Mouse (Mus musculus): ENCODE results near the gene Exoc3l.
"Not testable (repeated sequence)": the region's sequence is repeated elsewhere in the genome, so short reads cannot be mapped to it uniquely, and the experiment has no call there.

Exoc3l gene

DNA sequence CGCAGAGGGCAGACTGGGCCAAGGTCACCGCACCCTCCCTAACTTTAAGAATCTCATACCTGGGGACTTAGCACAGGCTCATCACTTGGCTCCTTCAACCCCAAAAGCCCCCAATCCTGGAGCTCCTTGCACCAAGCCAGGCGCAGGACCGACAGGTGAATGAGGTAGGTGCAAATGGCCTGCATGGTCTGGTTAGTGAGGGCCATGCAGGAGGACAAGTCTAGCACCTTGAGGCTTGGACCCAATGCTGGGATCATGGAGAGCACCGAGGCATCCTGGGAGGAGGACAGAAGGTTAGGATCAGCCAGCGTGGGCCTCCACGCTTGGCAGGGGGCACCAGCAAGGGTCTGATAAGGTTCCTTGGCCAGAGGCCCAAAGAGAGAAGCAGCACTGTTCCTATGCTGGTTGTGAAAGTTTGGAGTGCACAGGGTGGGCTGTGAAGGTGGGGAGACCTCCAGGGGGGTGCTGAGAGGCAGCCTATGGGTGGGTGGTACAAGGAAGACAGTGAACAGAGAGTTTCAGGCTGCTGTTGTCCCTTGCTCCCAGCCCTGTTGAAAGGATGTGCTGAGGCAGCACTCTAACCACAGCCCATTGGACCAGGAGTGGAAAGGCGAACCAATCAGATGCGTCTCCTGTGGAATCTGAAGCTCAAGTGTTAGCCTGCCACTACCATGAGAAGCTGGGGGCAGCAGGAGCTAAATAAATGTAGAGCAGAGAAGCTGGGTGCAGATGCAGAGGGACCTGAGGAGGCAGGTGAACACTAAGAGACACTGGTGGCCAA is 17.9 kb upstream of the Exoc3l start:
- DNase-seq, result peak; percentile 28

DNA sequence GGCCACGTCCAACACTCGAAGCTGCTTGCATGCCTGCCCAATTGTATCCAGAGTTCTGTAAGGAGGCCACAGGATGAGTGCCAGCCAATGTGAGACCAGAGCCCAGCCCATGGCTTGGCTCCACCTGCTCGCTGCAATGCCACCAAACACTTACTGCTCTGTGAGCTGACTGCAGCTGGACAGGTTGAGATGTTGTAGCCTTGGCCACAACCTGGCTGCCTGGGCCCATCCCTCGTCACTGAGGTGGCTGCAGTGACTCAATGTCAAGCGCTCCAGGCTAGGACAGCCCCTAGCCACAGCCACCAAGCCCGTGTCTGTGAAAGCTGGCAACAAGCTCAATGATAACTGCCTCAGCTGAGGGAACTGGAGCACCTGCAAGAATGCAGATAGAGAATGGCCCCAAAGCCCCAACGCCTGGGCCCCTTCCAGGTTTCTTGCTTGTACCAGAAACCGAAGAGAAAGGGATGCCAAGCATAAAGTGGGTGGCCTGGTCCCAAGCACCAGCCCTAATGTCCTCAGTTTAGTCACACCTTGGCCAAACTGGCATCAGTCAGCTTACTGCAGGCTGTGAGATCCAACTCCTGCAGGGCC is 17.1 kb upstream of the Exoc3l start:
- no peak for DNase-seq

GRCm38 (mm10) chr8:105311718-105312117 is 15.8 kb upstream of the Exoc3l start:
- DNase-seq, result no peak

DNA sequence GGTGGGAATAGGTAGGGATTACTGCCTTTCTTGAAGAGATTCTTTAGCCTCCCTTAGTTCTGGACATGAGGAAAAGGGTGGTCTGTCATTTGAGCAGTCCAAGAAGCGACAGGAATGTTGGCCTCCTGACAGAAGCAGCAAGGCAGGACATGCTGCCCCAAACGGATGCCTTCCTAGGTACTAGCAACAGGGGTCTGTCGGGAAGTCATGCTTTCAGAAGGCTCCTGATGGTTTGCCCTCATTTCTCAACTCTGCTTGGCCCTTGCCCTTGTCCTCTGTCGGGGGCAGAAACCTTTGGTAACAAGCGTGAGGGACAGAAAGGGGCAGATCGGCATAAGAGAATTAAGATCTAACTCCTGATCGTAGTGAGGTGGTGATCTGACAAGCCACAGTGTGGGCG is 14.2 kb upstream of the Exoc3l start:
- DNase-seq, result no peak

GRCm38 (mm10) chr8:105309142-105309847 is 13.4 kb upstream of the Exoc3l start:
- no peak for DNase-seq

DNA sequence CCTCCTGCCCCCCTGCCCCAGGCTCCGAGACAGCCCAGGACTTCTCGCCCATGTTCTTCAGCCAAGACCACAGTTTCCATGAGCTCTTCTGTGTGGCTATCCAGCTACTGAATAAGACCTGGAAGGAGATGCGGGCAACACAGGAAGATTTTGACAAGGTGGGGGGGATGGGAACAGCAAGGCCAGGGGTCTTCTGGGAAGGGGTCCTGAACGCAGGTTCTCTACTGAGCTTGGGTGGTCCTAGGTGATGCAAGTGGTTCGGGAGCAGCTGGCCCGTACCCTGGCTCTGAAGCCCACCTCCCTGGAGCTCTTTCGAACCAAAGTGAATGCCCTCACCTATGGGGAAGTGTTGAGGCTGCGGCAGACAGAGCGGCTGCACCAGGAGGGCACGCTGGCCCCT is 12.5 kb upstream of the Exoc3l start:
- DNase-seq, result no peak

DNA sequence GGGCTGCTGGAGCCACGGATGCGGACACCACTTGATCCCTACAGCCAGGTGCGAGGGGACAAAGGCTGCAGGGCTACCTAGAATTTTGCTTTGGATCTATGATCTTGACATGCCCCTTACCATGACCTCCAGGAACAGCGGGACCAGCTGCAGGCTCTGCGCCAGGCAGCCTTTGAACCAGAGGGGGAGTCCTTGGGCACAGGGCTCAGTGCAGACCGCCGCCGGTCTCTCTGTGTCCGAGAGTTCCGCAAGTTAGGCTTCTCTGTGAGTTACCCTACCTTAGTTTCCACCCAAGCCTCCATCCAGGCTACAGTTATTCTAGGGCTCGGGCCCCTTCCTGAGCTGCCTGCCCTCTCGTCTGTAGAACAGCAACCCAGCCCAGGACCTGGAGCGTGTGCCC is 11.8 kb upstream of the Exoc3l start:
- no peak for DNase-seq

- no peak for DNase-seq
These were observed 10.3 kb upstream of the Exoc3l start for GRCm38 (mm10) chr8:105306146-105306691.

DNA sequence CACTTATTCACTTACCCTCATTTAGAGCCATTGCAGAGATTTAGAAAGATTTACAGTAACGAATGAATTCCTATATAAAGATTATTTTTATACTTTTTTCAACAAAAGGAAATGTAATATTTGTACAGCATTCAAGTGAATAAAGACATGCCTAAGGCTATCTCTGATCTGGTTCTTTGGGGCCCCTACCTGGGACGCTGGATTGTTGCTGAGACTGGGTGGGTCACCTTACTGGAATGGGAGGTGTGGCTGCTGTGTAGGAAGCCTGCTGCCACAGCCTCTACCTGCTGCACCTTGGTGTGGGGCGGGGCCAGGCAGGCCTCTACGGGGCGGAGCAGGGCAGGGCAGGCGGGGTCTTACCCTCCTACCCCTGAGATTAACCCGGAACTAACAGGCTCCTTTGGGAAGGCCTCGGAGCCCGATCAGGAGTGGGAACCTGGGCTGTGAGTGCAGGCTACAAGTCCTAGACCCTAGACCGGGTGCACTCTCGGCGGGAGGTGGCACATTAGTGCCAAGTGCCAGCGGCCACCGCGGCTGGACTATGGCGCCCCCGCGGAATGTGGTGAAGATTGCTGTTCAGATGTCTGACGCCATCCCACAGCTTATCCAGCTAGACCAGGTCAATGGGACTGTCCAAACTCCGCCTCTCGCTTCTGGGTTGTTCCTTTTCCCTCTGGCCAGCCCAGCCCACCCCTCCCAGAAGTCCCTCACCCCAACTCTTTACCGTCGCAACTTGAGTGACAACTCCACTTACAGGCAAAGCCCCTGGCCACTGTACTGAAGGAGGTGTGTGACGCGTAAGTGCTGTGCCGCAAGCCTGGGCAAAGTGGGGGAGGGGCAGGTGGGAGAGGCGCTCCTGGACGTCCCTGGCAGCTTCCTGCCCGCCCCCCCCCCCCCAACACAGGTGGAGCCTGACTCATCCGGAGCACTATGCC is 9.6 kb upstream of the Exoc3l start, which contains the start of gene Elmo3:
Gene Elmo3 (plus strand): TSS at position 391 of the 935 bp plus-strand sequence.
- peak; percentile 71 for DNase-seq

- no peak for DNase-seq
These were observed 8.7 kb upstream of the Exoc3l start for GRCm38 (mm10) chr8:105304325-105305210.

DNA sequence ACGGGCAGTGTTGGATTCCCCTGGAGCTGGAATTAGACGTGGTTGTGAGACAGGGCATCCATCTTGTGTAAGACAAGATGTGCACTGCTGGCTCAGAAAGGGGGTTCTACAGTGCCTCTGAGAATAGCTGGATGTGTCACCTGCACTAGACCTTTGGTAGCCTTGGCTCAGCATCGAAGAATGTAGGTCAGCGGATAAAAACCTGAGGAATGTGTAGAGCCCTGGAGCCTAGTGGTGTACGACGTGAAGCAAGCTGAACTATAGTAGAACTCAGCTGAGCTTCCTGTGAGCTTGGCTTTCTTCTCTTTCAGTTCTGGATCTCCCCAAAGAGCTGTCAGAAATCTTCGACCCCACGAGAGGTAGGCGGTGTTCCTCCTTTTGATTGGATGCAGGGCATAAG is 8.0 kb upstream of the Exoc3l start:
- DNase-seq, result no peak

DNA sequence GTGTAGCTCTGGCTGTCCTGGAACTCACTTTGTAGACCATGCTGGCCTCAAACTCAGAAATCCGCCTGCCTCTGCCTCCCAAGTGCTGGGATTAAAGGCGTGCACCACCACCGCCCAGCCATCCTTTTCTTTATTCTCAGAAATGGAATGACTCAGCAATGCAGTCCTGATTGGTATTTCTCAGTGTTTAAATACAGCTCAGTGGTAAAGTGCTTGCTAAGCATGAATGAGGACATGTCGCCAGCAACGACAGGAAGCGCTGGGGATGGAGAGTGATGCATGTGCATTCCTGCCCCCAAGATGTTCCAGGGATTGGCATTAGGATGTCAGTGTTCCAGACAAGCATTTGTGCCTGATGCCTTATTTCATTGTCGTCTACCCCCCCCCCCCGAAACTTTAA is 7.5 kb upstream of the Exoc3l start:
- DNase-seq, result no peak

DNA sequence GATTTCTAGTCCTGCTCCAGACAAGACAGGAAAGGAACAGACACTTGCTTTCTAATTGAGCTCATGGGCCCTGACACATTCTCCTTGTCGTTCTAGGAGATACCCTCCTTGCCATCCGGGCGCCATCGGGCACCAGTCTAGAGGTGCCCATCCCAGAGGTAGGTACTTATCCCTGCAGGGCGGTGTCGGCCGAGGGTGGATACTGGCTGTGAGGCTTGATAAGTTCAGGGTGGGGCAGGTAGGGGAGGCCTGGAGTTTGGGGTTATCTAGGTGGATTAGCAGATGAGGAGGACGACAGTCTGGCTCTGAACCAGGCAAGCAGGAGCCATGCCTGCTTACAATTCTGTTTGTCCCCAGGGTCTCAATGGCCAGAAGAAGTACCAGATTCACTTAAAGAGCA is 4.1 kb upstream of the Exoc3l start:
- DNase-seq, result no peak

DNA sequence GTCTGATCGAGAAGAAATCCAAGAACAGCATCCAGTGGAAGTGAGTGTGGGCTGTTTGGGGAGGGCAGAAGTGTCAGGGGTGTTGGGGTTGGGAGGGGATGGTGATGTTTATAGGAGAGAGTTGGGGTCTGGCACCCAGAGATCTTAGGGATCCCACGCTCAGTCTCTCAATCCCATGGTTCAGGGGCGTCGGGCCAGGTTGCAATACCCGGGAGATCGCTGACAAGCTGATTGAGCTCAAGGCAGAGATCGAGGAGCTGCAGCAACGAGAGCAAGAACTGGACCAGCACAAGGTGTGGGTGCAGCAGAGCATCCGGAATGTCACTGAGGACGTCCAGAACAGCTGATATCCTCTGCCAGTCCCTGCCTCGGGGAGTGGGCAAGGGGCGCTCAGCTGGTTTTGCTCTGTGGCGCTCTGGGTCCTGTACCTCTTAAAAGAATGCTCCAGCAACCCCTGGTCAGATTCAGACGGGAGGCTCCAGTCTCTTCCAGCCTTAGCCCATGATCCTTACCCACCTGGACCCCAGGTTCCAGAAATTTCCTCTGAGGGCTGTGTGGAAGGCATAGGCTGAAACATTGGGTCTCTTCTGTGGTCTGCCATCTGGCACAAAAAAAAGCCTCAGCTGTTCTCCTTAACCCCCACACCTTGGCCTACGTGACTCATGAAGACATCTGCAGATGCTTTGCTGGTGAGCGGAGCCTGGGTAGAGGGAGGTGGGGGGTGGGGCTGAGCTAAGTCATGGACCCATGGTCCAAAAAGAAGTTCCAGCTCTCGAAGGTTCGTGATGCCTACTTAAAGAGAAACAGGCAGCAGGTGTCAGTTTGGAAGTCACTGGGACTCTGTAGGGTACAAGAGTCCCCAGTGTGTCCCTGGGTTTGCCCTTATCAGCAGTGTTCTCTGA is 2.7 kb upstream of the Exoc3l start:
- DNase-seq, result no peak

DNA sequence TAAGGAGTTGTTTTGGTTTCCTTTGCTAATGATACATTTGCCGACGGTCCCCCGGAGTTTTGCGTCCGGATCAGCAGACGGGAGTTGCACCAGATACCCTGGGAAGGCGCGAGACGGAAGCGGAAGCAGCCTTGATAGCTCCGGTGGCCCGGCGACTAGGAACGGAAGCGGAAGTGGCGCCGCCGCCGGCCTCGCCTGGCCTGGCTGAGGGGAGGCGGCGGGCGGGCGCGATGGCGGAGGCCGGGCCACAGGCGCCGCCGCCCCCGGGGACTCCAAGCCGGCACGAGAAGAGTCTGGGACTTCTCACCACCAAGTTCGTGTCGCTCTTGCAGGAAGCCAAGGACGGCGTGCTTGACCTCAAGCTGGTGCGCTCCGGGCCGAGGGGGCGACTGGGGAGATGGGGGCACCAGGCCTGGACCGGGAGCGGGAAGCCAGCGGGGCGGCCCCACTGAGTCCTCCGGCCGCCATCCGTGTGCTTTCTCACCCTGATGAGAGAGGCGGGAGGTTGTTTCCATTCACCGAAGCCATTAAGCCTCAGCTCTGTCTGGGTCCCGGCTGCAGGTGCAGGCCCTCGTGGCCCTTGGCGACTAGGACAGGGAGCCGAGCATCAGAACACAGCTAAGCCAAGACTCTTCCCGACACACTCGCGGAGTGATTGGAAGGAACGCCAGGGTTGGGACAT is 1.8 kb upstream of the Exoc3l start, which contains the start of gene E2f4:
Gene E2f4 (plus strand): TSS at position 153 of the 682 bp plus-strand sequence.
- peak; percentile 98 for DNase-seq

DNA sequence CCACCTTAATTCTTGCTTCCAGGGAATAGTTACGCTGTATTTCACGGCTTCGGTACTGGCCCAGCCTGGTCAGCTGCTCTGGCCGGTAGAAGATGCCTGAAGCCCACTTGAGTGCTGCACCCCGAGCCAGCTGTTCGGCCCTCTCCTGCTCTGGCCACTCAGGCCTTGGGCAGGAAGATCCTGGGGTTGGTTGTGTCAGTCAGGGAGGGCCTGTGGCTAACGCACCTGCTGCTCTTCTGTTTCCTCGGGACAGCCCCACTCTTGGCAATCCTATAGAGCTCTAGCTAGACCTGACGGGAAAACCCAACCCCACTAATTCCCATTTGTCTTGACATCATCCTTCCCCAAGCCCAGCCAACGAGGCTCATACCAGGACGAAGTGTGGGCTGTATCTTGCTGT is 645 bp downstream of the Exoc3l start:
- DNase-seq, result no peak

DNA sequence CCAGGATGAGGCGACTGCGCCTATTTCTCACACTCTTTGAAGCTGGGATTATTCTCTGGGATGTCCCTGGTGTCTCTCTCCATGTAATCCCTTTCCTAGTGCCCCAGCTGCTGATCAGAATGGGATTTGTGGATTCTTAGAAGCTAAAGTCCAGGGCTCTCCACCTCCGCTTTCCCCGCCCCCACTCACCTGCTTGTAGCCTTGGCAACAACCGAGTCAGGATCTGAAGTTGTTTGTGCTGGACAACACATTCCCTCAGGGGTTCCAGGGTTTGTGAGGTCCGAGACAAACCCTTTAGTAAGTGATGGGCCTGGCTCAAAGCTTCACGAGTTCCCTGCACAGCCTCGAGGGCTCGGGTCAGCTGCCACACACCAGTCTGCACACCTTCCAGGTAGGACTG is 1.1 kb downstream of the Exoc3l start:
- DNase-seq, result no peak

GRCm38 (mm10) chr8:105293405-105293804 is 2.5 kb downstream of the Exoc3l start:
- DNase-seq, result no peak

DNA sequence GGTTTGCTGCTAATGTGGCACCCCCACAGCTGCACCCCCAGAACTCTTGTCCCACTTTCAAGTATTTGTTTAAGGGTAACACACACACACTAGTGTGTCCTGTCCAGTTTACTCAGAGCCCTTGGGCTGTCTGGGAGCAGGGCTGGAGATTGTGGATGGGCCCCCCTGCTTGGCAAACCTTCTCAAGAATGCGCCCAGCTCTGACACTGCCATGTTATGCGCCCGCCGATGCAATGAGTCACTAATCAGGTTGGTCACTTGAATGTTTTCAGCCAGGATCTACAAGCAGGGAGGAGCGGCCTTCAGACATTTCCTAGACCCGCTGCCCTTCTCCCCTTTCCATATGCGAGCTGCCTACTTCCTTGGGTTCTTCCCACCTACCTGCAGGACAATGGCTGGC is 3.4 kb downstream of the Exoc3l start:
- no peak for DNase-seq

GRCm38 (mm10) chr8:105291802-105292201 is 4.1 kb downstream of the Exoc3l start:
- not testable (repeated sequence) for DNase-seq

Data from embryo, embryonic 11 days (tissue).